Mouse (Mus musculus): Measurements from ENCODE around the gene Iqcg. TPM values are rescaled to one million over a fixed set of nuclear protein-coding genes. Genes with fewer than 3 reads are reported as not detected.

Gene Iqcg
- polyA plus RNA-seq, 2 experiments = 0.15 to 0.91 TPM

DNA sequence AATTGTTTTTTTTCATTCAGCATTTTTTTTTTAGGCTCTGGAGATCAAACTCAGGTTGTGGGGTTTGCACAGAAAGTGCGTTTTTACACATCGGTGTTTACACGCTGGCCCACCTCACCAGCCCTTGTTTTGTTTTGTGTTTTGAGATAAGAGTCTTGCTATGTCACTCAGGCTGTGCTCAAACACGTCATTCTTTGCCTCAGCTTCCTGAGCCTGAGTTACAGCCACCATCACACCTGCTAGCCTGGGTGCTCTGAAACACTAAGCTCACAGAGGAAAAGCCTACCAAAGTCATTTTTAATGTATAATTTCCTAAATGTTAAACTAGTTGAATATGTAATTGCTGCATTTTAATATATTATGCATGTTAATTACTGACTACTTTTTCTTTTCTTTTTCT is 74.6 kb downstream of the Iqcg start:
- H3K27ac ChIP-seq = no peak overlapping the region
- no peak overlapping the region for H3K4me3 ChIP-seq (ENCODE audit: insufficient read depth in 1 of 2, low read depth in 2 of 2, low read length in 2 of 2)
- 58% methylated on average over 4 of the region's 4 CpGs for WGBS (ENCODE audit: insufficient replicate concordance)
- no peak overlapping the region for H3K9ac ChIP-seq (replicated peaks)
- no peak for ATAC-seq (ENCODE audit: insufficient read depth)
- no peaks in the 10 kb centered on the region for H3K27me3 ChIP-seq (ENCODE audit: control insufficient read depth, insufficient read depth, low read length)
- TF ChIP-seq EP300 (IDR thresholded peaks at IDR 0.05; ENCODE audit: low read depth) (no peak), CTCF (IDR thresholded peaks at IDR 0.05; ENCODE audit: low read depth) (no peak)
- DNase-seq (ENCODE audit: low read depth in 3 of 3, low spot score in 3 of 3) = no peak
- H3K4me1 ChIP-seq (replicated peaks; ENCODE audit: control insufficient read depth in 2 of 2, insufficient read depth in 2 of 2, low read length in 1 of 2) = no peaks in the 10 kb centered on the region
- H3K36me3 ChIP-seq (replicated peaks; ENCODE audit: control insufficient read depth, insufficient read depth, low read depth) = peaks cover 3% of the 10 kb centered on the region
- H3K4me2 ChIP-seq (ENCODE audit: low read depth) = no peak overlapping the region
- no peaks in the 10 kb centered on the region for H3K9me3 ChIP-seq (ENCODE audit: control insufficient read depth, low read length)

DNA sequence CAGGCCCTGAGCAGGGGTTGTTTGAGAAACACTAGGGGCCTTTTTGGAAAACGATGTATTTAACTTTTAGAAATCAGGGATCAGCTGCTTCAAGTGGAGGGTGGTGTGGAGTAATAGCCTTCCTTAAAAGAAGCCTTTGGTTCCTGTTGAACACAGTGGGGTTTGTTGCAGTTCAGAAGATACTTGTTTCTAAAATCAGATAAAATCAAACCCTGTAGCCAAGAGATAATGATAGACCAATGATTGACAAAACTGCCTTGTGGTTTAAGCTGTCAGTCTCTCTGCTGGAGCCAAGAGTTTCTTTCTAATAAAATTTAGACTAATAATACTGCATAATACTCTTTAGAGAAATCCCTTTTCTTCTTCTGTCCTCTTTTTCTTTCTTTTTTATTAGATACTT is 75.8 kb downstream of the Iqcg start:
- TF ChIP-seq CTCF (IDR thresholded peaks at IDR 0.05; ENCODE audit: low read depth) = no peak
- no peak for TF ChIP-seq EP300 (IDR thresholded peaks at IDR 0.05; ENCODE audit: low read depth)
- 68% methylated on average over 1 of the region's 1 CpGs for WGBS (ENCODE audit: insufficient replicate concordance)
- no peak overlapping the region for H3K9ac ChIP-seq (replicated peaks)
- no peaks in the 10 kb centered on the region for H3K9me3 ChIP-seq (ENCODE audit: control insufficient read depth, low read length)
- H3K4me3 ChIP-seq (ENCODE audit: insufficient read depth in 1 of 2, low read depth in 2 of 2, low read length in 2 of 2) = no peak overlapping the region
- H3K4me1 ChIP-seq (replicated peaks; ENCODE audit: control insufficient read depth in 2 of 2, insufficient read depth in 2 of 2, low read length in 1 of 2) = no peaks in the 10 kb centered on the region
- no peaks in the 10 kb centered on the region for H3K27me3 ChIP-seq (ENCODE audit: control insufficient read depth, insufficient read depth, low read length)
- no peak overlapping the region for H3K4me2 ChIP-seq (ENCODE audit: low read depth)
- no peak overlapping the region for H3K27ac ChIP-seq
- no peak for ATAC-seq (ENCODE audit: insufficient read depth)
- DNase-seq (ENCODE audit: low read depth in 3 of 3, low spot score in 3 of 3) = no peak
- H3K36me3 ChIP-seq (replicated peaks; ENCODE audit: control insufficient read depth, insufficient read depth, low read depth) = peaks cover 8% of the 10 kb centered on the region

GRCm38 (mm10) chr16:32973047-32973446 is 83.0 kb downstream of the Iqcg start:
- Histone ChIP-seq H3K4me3 (ENCODE audit: insufficient read depth in 1 of 2, low read depth in 2 of 2, low read length in 2 of 2) (no peak overlapping the region), H3K9ac (replicated peaks) (no peak overlapping the region), H3K4me2 (ENCODE audit: low read depth) (no peak overlapping the region), H3K27ac (no peak overlapping the region), H3K27me3 (ENCODE audit: control insufficient read depth, insufficient read depth, low read length) (no peaks in the 10 kb centered on the region), H3K36me3 (replicated peaks; ENCODE audit: control insufficient read depth, insufficient read depth, low read depth) (peaks cover 10% of the 10 kb centered on the region), H3K9me3 (ENCODE audit: control insufficient read depth, low read length) (no peaks in the 10 kb centered on the region), H3K4me1 (replicated peaks; ENCODE audit: control insufficient read depth in 2 of 2, insufficient read depth in 2 of 2, low read length in 1 of 2) (no peaks in the 10 kb centered on the region; a peak in 1 of 4 replicates)
- 19% methylated on average over 2 of the region's 2 CpGs for WGBS (ENCODE audit: insufficient replicate concordance)
- ATAC-seq (ENCODE audit: insufficient read depth) (no peak), DNase-seq (ENCODE audit: low read depth in 3 of 3, low spot score in 3 of 3) (peak in 1 of 3 experiments; percentile 5)
- TF ChIP-seq EP300 (IDR thresholded peaks at IDR 0.05; ENCODE audit: low read depth) (no peak), CTCF (IDR thresholded peaks at IDR 0.05; ENCODE audit: low read depth) (no peak)

DNA sequence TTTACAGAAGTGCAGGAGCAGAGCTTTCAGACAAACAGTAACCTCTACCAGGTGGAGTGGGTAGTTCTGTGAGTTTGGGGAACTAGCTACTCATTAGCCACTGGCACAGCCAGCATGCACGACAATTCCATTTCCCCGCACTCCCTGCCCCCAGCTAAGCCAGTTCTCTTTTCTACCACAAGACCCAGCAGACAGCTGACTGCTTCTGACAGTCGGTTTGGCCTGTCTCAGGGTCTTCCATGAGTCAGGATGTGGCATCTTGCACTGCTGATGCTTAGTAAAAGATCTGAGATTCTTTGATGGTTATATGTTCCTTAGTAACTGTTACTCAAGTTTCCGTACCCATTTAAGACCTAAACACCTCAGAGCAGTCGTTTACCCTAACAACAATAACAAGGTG is 83.5 kb downstream of the Iqcg start:
- Histone ChIP-seq H3K9ac (replicated peaks) (no peak overlapping the region), H3K9me3 (ENCODE audit: control insufficient read depth, low read length) (no peaks in the 10 kb centered on the region), H3K27ac (no peak overlapping the region), H3K4me3 (ENCODE audit: insufficient read depth in 1 of 2, low read depth in 2 of 2, low read length in 2 of 2) (no peak overlapping the region), H3K36me3 (replicated peaks; ENCODE audit: control insufficient read depth, insufficient read depth, low read depth) (peaks cover 10% of the 10 kb centered on the region), H3K27me3 (ENCODE audit: control insufficient read depth, insufficient read depth, low read length) (no peaks in the 10 kb centered on the region), H3K4me2 (ENCODE audit: low read depth) (no peak overlapping the region), H3K4me1 (replicated peaks; ENCODE audit: control insufficient read depth in 2 of 2, insufficient read depth in 2 of 2, low read length in 1 of 2) (no peaks in the 10 kb centered on the region; a peak in 1 of 4 replicates)
- peak in 2 of 3 experiments; percentile 3 for DNase-seq (ENCODE audit: low read depth in 3 of 3, low spot score in 3 of 3)
- TF ChIP-seq EP300 (IDR thresholded peaks at IDR 0.05; ENCODE audit: low read depth) = no peak
- no peak for TF ChIP-seq CTCF (IDR thresholded peaks at IDR 0.05; ENCODE audit: low read depth)
- ATAC-seq (ENCODE audit: insufficient read depth) = no peak
- 44% methylated on average over 5 of the region's 5 CpGs for WGBS (ENCODE audit: insufficient replicate concordance)

MicroRNA genes within 50 kb of the gene (microRNA counts, 519-probe panel; counts per million panel counts)
- microRNA mmu-miR-1947 = 69.9 counts per million

Small RNAs within 50 kb of the gene (microRNA-seq; reads per million reads assigned to microRNA genes)
- gene Gm22231 (not detected), gene Mir1947 (10.1 reads per million, percentile 21 among the genes with 10 or more reads in this experiment)

Other genes starting within 250 kb of the Iqcg start
- gene Smbd1, start 245.7 kb downstream of the Iqcg start, polyA plus RNA-seq (2012; rRNA removed) = 0.07 TPM in 1 of 2 replicates, not detected in the other
- not detected in 2 replicates for gene Smbd1, start 245.7 kb downstream of the Iqcg start, polyA plus RNA-seq (2014; fragmentation: Nextera tagmentation; extraction: Ambion mirVana)
- 5.7 and 9.8 TPM in 2 replicates for gene Fyttd1, start 178.7 kb downstream of the Iqcg start, polyA plus RNA-seq (2012; rRNA removed)
- 33.3 and 33.9 TPM in 2 replicates for gene Fyttd1, start 178.7 kb downstream of the Iqcg start, polyA plus RNA-seq (2014; fragmentation: Nextera tagmentation; extraction: Ambion mirVana)
- 3.9 and 4.2 TPM in 2 replicates for gene Rubcn, start 178.5 kb downstream of the Iqcg start, polyA plus RNA-seq (2012; rRNA removed)
- 3.1 and 4.3 TPM in 2 replicates for gene Rubcn, start 178.5 kb downstream of the Iqcg start, polyA plus RNA-seq (2014; fragmentation: Nextera tagmentation; extraction: Ambion mirVana)
- 5.0 and 6.3 TPM in 2 replicates for gene Lrch3, start 142.1 kb downstream of the Iqcg start, polyA plus RNA-seq (2012; rRNA removed)
- 3.9 and 4.9 TPM in 2 replicates for gene Lrch3, start 142.1 kb downstream of the Iqcg start, polyA plus RNA-seq (2014; fragmentation: Nextera tagmentation; extraction: Ambion mirVana)
- gene Rpl35a, start 235 bp upstream of the Iqcg start, polyA plus RNA-seq (2012; rRNA removed) = 617 and 863 TPM in 2 replicates
- 752 and 811 TPM in 2 replicates for gene Rpl35a, start 235 bp upstream of the Iqcg start, polyA plus RNA-seq (2014; fragmentation: Nextera tagmentation; extraction: Ambion mirVana)
- gene Lmln, start 6.3 kb upstream of the Iqcg start, polyA plus RNA-seq (2012; rRNA removed) = 0.75 and 0.78 TPM in 2 replicates
- 0.27 and 0.32 TPM in 2 replicates for gene Lmln, start 6.3 kb upstream of the Iqcg start, polyA plus RNA-seq (2014; fragmentation: Nextera tagmentation; extraction: Ambion mirVana)
- 3.1 and 3.3 TPM in 2 replicates for gene Osbpl11, start 128.9 kb upstream of the Iqcg start, polyA plus RNA-seq (2012; rRNA removed)
- 4.3 and 5.5 TPM in 2 replicates for gene Osbpl11, start 128.9 kb upstream of the Iqcg start, polyA plus RNA-seq (2014; fragmentation: Nextera tagmentation; extraction: Ambion mirVana)
- gene Snx4, start 195.2 kb upstream of the Iqcg start, polyA plus RNA-seq (2012; rRNA removed) = 4.7 and 7.1 TPM in 2 replicates
- gene Snx4, start 195.2 kb upstream of the Iqcg start, polyA plus RNA-seq (2014; fragmentation: Nextera tagmentation; extraction: Ambion mirVana) = 21.3 and 22.8 TPM in 2 replicates